Mouse (Mus musculus) ES-E14 (cell line): ENCODE measurements at regions not wholly inside any gene's neighbourhood (a gene's known extent, or its start where the extent isn't known, plus 50 kb on each side); places are given as distances from the start of the nearest gene placed in this dataset.

Experiments used
- DNase-seq: peaks from one replicate; pipeline ENCODE4 v3.0.0-alpha.2; 2013; ENCODE audit warnings: low read depth, low spot score
- H3K27ac ChIP-seq: 2 replicates; pipeline ENCODE4 v1.5.1; 2012; ENCODE audit warnings: low read depth, mild to moderate bottlenecking, low read length, moderate library complexity, mixed read lengths; ENCODE audit not compliant: poor library complexity, insufficient read depth, severe bottlenecking
- H3K36me3 ChIP-seq: 2 replicates; pipeline ENCODE4 v1.6.1; 2012; ENCODE audit warnings: mild to moderate bottlenecking, low read length, moderate library complexity, mixed read lengths; ENCODE audit not compliant: control insufficient read depth, poor library complexity, insufficient read depth, severe bottlenecking
- H3K4me1 ChIP-seq, 2 experiments: fragments of 150-350 bp in 1 of 2; sonication (generic) in 1 of 2; 2 replicates each; pipeline ENCODE4 v1.6.1; 2012; ENCODE audit warnings: low read length in 2 of 2, mild to moderate bottlenecking in 1 of 2, mixed read lengths in 1 of 2; ENCODE audit not compliant: control insufficient read depth in 2 of 2, insufficient read depth in 2 of 2, poor library complexity in 1 of 2
- H3K4me3 ChIP-seq, 2 experiments: fragments of 150-350 bp in 1 of 2; sonication (generic) in 1 of 2; 2 replicates each; pipeline ENCODE4 v1.5.1; 2012; ENCODE audit warnings: low read length in 2 of 2, low read depth in 1 of 2, mild to moderate bottlenecking in 1 of 2, mixed read lengths in 1 of 2; ENCODE audit not compliant: insufficient read depth in 1 of 2, poor library complexity in 1 of 2, severe bottlenecking in 1 of 2
- H3K9ac ChIP-seq: 2 replicates; pipeline ENCODE4 v1.6.1; 2012; ENCODE audit warnings: low read depth, mild to moderate bottlenecking, low read length, mixed read lengths; ENCODE audit not compliant: poor library complexity, insufficient read depth, severe bottlenecking
- H3K9me3 ChIP-seq: fragments of 150-350 bp; sonication (generic); 2 replicates; pipeline ENCODE4 v1.6.1; 2012; ENCODE audit warnings: low read depth, mild to moderate bottlenecking, low read length; ENCODE audit not compliant: control insufficient read depth, insufficient read depth
- CHD2 ChIP-seq: IDR thresholded peaks from 2 replicates; pipeline ENCODE4 v1.6.1; 2014; ENCODE audit warnings: mild to moderate bottlenecking, low read depth, low read length, inconsistent platforms
- HCFC1 ChIP-seq: IDR thresholded peaks from 2 replicates; pipeline ENCODE4 v1.6.1; 2012; ENCODE audit warnings: low read length, inconsistent platforms, borderline replicate concordance; ENCODE audit not compliant: insufficient read depth
- MAFK ChIP-seq: IDR thresholded peaks from 2 replicates; pipeline ENCODE4 v1.6.1; 2014; ENCODE audit warnings: mild to moderate bottlenecking, low read depth, low read length, inconsistent platforms; ENCODE audit not compliant: insufficient read depth
- ZC3H11A ChIP-seq: IDR thresholded peaks from 2 replicates; pipeline ENCODE4 v1.6.1; 2012; ENCODE audit warnings: low read depth, mild to moderate bottlenecking, inconsistent platforms, low read length, borderline replicate concordance
- ZNF384 ChIP-seq: IDR thresholded peaks from 2 replicates; pipeline ENCODE4 v1.6.1; 2012; ENCODE audit warnings: low read depth, low read length, inconsistent platforms
- in situ Hi-C, 2 experiments: fragments of 600-800 bp; cut with MboI; formaldehyde crosslinking; loops; one replicate each; pipeline ENCODE4 v1.15.1; 2025; ENCODE audit warnings: low sequenced_read_pairs in 2 of 2, inconsistent platforms in 1 of 2; ENCODE audit not compliant: unreplicated experiment in 2 of 2

DNA sequence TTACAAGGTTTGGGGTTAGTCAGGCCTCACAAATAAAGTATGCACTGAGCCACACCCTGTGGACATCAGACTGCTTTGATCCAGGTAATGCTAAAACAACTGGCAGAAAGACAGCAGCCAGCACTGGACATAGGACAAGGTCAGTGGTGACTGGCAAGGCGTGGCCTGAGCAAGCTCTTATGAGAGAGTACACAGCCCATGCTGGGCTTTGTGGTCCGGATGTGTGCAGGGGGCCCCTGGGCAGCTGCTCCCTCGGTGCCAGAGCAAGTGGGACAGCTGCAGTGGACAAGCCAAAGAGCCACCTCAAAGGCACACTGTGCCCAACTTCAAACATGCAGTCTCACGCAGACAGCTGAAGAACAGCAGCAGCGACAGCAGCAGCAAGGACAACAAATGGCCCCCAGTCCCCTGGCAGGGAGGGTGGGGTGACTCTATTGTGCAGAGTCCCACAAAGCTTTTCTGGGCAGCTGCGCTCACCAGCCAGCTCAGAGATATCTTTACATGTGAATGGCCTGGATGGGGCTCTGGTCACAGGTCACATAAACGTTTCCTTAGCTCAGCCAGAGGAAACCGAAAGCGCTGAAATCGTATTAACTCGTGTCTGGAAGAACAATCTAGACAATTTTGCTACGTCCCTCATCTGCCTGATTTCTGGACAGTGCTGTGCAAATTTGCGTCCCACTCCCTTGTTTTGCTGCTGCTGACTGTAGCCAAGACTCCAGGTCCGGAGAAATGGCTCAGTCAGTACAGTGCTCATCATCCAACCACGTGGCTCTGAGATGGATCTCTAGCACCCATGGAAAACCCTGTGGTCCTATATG lies 113.5 kb downstream of the Zbtb18 start:
- Histone ChIP-seq H3K9me3 (no peaks in the 10 kb centered on the region), H3K4me3 (peak overlapping the region in 1 of 2 experiments; percentile 6; a peak in 1 of 4 replicates), H3K4me1 (peaks cover 0 to 4% of the 10 kb centered on the region in 2 experiments; a peak in 1 of 4 replicates), H3K27ac (no peak overlapping the region), H3K9ac (no peak overlapping the region), H3K36me3 (no peaks in the 10 kb centered on the region)
- TF ChIP-seq CHD2, result no peak
- TF ChIP-seq HCFC1, result no peak
- TF ChIP-seq MAFK, result no peak
- TF ChIP-seq ZC3H11A, result no peak
- TF ChIP-seq ZNF384, result no peak
- DNase-seq, result peak; percentile 8
- in situ Hi-C loops, result no loop called here

DNA sequence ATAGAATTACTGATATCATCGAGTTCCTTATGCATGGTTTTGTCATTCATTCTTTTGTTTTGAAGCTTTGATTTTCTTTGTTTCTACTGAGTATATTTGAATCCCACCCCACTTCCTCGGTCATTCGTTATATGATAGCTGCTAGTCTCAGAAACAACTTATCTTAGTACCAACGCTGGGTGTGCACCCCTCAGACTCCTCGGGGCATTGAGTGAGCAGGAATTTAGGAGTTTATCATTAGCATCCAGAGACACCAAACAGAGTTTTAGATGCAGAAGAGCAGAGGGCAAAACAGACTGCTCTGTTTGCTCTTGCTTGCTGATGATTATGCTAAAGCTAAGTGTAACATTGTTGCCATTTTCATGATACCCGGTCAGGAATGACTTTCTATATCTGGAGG lies 115.3 kb downstream of the Zbtb18 start:
- DNase-seq, result no peak
- Histone ChIP-seq H3K27ac (no peak overlapping the region), H3K4me3 (no peak overlapping the region), H3K36me3 (no peaks in the 10 kb centered on the region), H3K9me3 (no peaks in the 10 kb centered on the region), H3K9ac (no peak overlapping the region), H3K4me1 (peaks cover 0 to 4% of the 10 kb centered on the region in 2 experiments; a peak in 1 of 4 replicates)
- TF ChIP-seq HCFC1 (no peak), ZNF384 (no peak), MAFK (no peak), CHD2 (no peak), ZC3H11A (no peak)
- in situ Hi-C loops, result no loop called here

DNA sequence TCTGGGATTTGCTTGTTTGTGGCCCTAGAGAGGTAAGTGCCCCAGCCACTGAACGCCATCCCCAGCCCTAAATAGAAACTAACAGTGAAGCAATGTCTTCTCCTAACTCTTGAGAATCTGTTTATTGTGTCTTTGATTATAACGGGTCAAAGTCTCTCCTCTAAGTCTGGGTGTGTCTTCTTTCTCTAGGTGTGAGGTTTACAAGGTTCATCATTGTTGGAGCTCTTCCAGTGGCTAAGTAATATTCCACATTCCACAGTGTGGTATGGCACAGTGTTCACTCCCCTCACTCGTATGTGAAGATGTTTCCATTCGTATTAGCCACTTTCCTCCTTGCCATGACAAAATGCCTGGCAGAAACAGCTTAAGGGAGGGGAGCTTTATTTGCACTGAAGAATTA lies 115.7 kb downstream of the Zbtb18 start:
- Histone ChIP-seq H3K9me3 (no peaks in the 10 kb centered on the region), H3K36me3 (no peaks in the 10 kb centered on the region), H3K4me3 (no peak overlapping the region), H3K27ac (no peak overlapping the region), H3K9ac (no peak overlapping the region), H3K4me1 (peaks cover 0 to 4% of the 10 kb centered on the region in 2 experiments; a peak in 1 of 4 replicates)
- TF ChIP-seq ZC3H11A (no peak), ZNF384 (no peak), CHD2 (no peak), MAFK (no peak), HCFC1 (no peak)
- DNase-seq, result no peak
- in situ Hi-C loops, result no loop called here

DNA sequence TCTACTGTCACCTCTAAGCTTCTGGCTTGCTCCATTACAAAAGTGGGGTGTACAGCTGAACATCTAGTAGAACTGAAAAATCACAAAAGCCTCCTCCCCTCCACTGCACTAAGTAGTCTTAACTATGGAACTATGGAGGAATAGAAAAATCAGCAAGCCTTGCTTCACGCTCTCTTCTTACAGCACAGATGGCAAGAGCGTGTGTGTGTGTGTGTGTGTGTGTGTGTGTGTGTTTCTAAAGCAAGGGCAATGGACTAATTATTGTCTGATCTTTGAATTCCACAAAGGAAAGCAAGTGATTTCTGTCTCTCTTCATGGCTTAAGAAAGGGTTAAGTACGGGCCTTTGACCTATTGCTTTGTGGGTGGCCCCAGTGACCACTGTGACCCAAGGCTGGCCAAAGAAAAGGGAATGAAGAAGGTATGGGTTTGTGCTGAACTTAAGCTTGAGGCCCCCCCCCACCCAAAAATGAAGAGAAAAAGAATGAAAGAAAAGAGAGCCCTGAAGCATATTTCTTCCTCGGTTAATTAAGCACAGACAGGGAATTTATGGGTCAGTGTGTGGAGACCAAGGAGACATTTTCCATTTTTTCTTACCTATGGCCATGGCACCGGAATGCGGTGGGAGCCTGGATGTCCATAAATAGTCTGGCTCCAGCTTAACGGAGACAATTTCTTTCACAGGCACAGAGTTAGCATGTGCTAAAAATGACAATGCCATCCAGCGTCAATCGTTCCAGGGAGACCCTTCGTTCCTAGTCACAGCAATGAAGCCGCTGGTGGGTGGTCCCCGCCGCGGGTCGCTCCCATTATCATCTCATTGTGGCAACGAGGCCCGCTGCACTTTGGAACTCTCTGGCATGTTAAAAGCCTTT lies 119.8 kb downstream of the Zbtb18 start:
- no peak overlapping the region for H3K9ac ChIP-seq
- in situ Hi-C loops, result no loop called here
- H3K27ac ChIP-seq, result no peak overlapping the region
- H3K4me3 ChIP-seq, result no peak overlapping the region
- no peaks in the 10 kb centered on the region for H3K9me3 ChIP-seq
- H3K4me1 ChIP-seq, result no peaks in the 10 kb centered on the region
- no peak for DNase-seq
- H3K36me3 ChIP-seq, result no peaks in the 10 kb centered on the region
- TF ChIP-seq CHD2 (no peak), HCFC1 (no peak), MAFK (no peak), ZC3H11A (no peak), ZNF384 (no peak)
